Mouse (Mus musculus) left cerebral cortex, postnatal 14 days (tissue): ENCODE data around the gene G6pc3. TPM values are rescaled to one million over a fixed set of nuclear protein-coding genes. Genes with fewer than 3 reads are reported as not detected.
"Not testable (repeated sequence)": the region's sequence is repeated elsewhere in the genome, so short reads cannot be mapped to it uniquely, and the experiment has no call there.

Experiments used
- DNase-seq, 2 experiments: peaks; one replicate each; pipeline ENCODE4 v3.0.0; 2021 to 2022; ENCODE audit warnings: low spot score in 2 of 2, mixed read lengths in 1 of 2
- intact Hi-C: fragments of 180-260 bp; cut with DNase I; formaldehyde crosslinking; loops from one replicate; pipeline ENCODE4 v1.15.1; 2025
- long read RNA-seq, 2 experiments: library from polyadenylated mRNA; stranded (forward); transcript quantifications; one replicate each; pipeline ENCODE4 v2.0.0; 2021
- total RNA-seq, 2 experiments: library from RNA; stranded (reverse); gene quantifications; 2 replicates each; pipeline ENCODE4 v1.2.3; 2021

G6pc3 gene
- 10 to 100 TPM; 45.5 to 49.1 TPM for total RNA-seq
- long read RNA-seq, experiment 1, transcript G6pc3-201 (7 exons, 1,404 nt) = minor isoform, 7 of 23 reads
- long read RNA-seq, experiment 1, transcript G6pc3-202 (6 exons, 1,573 nt) = major isoform, 15 of 23 reads
- long read RNA-seq, experiment 1, partial matches to known transcripts = 1 of 23 reads
- long read RNA-seq, experiment 1, other reads (novel, unspliced or antisense) = 0 of 23 reads
- long read RNA-seq, experiment 2, transcript G6pc3-202 (6 exons, 1,573 nt) = major isoform, 14 of 18 reads
- long read RNA-seq, experiment 2, partial matches to known transcripts = 0 of 18 reads
- long read RNA-seq, experiment 2, other reads (novel, unspliced or antisense) = 0 of 18 reads

GRCm38 (mm10) chr11:102189461-102190436 lies at the start of gene G6pc3:
Gene G6pc3 (plus strand): TSS chr11:102189620.
- DNase-seq = peak; percentile 92
- intact Hi-C loops = loop anchor here (5.0 kb wide), 1 partner anchor 38 kb away; no protein-coding TSS in a partner anchor

- DNase-seq = peak; percentile 51 to 77
- intact Hi-C loops = no loop called here
Observed at GRCm38 (mm10) chr11:102140508-102140907, 48.9 kb upstream of the G6pc3 start.

DNA sequence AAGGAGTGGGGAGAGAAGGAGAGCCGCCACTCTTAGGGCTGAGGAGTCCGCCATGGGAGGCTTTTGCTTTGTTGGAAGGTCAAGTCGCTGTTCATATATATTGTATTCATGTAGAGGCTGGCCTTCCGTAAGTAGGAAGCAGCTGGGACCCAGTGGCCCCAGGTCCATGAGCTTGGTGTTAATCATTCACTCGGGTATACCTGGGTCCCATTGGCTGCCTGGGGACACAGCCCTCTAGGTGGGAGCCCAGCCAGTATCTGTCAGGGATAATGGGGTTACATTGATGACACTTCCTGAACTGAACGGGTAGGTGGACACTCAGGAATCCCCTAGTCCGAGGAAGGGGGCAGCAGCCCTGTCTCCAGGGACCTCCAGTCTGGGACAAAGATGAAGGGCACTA lies 47.1 kb upstream of the G6pc3 start:
- DNase-seq = no peak
- intact Hi-C loops = no loop called here

DNA sequence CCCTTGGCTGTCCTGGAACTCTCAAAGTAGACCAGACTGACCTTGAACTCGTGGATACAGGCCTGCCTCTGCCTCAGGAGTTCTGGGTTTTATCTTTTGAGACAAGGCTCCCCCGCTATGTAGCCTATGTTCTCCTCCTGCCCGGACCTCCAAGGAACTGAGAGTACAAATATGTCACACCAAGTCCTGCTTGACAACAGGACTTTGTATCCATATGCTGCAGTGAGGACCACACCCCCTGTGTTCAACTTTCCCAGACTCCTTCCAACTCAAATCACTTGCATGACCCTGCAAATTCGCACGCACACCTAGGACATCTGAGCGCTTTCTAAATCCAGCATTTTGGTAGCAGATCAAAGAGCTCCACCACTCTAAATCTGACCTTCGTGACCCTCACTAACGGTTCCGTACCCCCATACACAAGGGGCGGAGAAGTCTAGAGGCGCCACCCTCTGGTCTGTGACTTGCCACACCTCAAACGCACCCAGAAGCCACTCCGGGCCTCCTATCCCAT lies 44.4 kb upstream of the G6pc3 start:
- DNase-seq = no peak
- intact Hi-C loops = no loop called here

DNA sequence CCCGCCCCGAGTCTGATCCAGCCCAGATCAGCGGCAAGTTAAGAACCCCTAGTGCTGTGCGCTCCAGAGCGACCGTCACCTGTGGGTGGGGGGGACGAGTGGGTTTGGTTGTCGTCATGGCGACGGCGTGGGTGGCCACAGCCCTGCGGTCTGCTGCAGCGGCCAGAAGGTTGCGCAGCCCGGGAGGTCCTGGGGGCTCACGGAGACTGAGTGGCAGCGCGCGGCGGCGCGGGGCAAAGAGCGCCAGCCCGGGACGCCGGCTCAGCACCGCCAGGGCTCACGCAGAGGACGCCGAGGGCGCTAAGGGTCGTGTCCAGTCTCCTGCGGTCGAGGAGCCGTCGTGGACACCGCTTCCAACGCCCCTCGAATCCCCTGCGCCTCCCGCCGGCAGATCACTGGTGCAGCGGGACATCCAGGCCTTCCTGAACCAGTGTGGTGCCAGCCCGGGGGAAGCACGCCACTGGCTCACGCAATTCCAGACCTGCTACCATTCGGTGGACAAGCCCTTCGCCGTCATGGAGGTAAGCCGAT lies 43.9 kb upstream of the G6pc3 start, which contains the start of gene Nags:
Gene Nags (plus strand): TSS at position 43 of the 531 bp plus-strand sequence.
- intact Hi-C loops = no loop called here
- no peak for DNase-seq

GRCm38 (mm10) chr11:102146005-102146404 lies 43.4 kb upstream of the G6pc3 start:
- intact Hi-C loops = no loop called here

DNA sequence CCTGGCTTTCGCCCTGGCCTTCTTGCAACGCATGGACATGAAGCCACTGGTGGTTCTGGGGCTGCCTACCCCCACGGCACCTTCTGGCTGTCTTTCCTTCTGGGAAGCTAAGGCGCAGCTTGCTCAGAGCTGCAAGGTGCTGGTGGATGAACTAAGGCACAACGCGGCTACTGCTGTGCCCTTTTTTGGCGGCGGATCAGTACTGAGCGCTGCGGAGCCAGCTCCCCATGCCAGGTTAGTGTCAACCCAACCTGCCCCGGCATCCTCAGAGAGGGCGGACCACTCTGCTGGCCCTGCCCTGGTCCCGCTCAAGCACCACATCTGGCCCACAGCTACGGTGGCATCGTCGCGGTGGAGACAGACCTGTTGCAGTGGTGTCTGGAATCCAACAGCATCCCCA lies 42.9 kb upstream of the G6pc3 start:
- intact Hi-C loops = no loop called here
- DNase-seq = no peak

More at GRCm38 (mm10) chr11:102146005-102146404, 43.4 kb upstream of the G6pc3 start:
- DNase-seq = no peak

GRCm38 (mm10) chr11:102147213-102147989 lies 42.0 kb upstream of the G6pc3 start:
- DNase-seq = no peak
- intact Hi-C loops = no loop called here

DNA sequence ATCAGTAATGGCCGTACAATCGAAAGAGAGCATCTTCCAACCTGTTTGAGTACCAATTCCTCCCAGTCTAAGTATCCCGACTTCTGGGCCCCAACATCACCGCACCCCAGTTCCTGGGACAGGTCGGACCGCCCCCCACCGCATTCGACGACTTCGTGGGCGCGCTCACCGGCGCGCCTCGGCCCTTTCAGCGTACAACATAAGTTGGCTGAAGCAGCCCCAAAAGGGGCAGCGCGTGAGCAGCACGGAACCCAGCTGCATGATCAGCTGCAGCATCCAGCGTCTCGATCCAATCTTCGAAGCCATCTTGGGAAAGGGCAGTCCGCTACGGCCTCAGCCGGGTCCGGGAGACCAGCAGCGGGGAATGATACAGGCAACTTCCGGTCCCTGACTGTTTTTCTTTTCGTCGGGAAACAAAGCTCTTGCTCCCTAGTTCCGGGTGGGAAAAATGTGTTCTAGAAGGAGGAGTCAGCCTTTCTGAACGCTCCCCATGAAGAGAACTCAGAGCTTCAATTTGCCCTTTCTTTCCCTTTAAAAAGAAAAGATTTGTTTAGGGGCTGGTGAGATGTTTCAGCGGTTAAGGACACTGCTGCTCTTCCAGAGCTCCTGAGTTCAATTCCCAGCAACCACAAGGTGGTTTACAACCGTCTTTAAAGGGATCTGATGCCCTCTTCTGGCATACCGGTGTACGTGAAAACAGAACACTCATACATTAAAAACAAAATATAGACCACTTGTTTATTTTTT lies 33.2 kb upstream of the G6pc3 start, which contains the start of gene Tmem101:
Gene Tmem101 (minus strand): TSS at position 366 of the 747 bp plus-strand sequence.
- peak; percentile 89 to 95 for DNase-seq
- intact Hi-C loops = loop anchor here (5.0 kb wide), 2 partner anchors 66 to 111 kb away; partner anchors contain the start of gene Asb16

DNA sequence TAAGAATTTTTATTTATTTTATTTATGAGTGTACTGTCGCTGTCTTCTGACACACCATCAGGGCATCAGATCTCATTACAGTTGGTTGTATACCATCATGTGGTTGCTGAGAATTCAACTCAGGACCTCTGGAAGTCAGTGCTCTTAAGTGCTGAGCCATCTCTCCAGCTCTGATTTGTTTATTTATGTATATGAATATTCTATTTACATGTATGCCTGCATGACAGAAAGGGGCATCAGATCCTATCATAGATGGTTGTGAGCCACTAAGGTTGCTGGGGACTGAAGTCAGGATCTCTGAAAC lies 32.7 kb upstream of the G6pc3 start:
- no peak for DNase-seq
- intact Hi-C loops = loop anchor here (5.0 kb wide), 2 partner anchors 66 to 111 kb away; partner anchors contain the start of gene Asb16

DNA sequence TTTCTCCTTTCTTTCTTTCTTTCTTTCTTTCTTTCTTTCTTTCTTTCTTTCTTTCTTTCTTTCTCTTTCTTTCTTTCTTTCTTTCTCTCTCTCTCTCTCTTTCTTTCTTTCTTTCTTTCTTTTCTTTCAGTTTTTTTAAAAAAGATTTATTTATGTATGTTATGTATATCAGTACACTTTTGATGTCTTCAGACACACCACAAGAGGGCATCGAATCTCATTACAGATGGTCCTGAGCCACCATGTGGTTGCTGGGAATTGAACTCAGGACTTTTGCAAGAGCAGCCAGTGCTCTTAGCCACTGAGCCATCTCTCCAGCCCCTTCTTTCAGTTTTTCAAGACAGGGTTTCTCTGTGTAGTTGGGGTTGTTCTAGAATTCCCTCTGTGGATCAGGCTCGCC lies 31.4 kb upstream of the G6pc3 start:
- intact Hi-C loops = loop anchor here (5.0 kb wide), 2 partner anchors 64 to 109 kb away; partner anchors contain the start of gene Asb16
- not testable (repeated sequence) for DNase-seq

GRCm38 (mm10) chr11:102159781-102160180 lies 29.6 kb upstream of the G6pc3 start:
- no peak for DNase-seq
- intact Hi-C loops = loop anchor here (5.0 kb wide), 2 partner anchors 63 to 108 kb away; partner anchors contain the start of gene Asb16

- peak in 1 of 2 experiments; percentile 42 for DNase-seq
- intact Hi-C loops = no loop called here
Observed at GRCm38 (mm10) chr11:102165971-102166722, 23.3 kb upstream of the G6pc3 start.

DNA sequence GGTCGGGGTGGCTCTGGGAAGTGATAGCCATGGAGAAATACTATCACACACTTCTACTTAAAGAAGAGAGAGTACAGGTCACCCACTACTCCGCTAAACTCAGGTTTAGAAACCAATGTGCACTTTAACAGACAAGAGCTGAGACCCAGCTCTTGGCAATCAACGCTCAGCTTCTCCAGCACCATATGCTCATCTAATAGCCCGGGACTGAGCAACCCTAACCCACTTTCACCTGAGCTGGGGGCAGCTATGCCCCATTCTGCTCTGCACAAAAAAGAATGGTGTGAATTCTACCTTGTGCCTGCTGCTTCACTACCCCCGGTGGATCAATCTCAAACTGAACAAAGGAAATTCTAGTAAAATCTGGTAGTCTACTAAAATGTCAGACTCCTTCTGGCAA lies 21.9 kb upstream of the G6pc3 start:
- intact Hi-C loops = no loop called here
- DNase-seq = no peak

DNA sequence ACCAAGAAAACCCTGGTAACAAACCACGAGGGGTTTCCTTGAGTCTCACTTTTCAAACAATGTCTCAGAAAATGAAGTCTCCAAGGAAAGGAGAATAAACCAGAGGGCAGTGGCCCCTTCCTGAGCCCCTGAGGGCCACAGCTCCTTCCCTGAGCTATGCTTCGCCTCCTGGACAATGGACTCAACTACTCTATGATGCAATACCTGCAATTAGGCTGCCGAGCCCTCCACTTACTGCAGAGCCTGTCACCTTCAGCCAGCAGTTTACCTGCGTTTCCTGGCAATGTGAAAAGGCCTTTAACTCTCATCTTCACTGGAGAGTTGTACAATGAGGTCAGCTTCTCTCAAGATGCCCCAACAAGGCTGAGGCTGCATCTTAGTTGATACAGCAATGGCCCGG lies 20.7 kb upstream of the G6pc3 start:
- no peak for DNase-seq
- intact Hi-C loops = no loop called here

DNA sequence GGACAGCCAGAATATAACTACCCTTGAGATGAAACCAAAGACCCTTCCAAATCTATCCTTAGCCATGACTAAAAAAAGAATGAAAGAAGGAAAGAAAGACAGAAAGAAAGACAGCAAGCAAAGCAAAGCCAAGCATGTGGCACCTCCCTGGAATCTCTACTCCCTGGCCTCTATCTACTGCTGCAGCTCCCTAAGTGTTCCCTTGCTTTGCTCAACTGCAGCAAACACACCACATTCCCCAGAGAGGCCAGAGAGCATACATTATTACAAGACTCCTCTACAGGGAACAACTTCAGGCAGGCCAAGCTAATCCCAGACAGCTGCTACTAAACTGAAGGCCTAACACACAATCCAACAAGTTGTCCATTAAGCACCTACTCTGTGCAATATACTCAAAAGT lies 9.6 kb upstream of the G6pc3 start:
- intact Hi-C loops = no loop called here
- DNase-seq = no peak

DNA sequence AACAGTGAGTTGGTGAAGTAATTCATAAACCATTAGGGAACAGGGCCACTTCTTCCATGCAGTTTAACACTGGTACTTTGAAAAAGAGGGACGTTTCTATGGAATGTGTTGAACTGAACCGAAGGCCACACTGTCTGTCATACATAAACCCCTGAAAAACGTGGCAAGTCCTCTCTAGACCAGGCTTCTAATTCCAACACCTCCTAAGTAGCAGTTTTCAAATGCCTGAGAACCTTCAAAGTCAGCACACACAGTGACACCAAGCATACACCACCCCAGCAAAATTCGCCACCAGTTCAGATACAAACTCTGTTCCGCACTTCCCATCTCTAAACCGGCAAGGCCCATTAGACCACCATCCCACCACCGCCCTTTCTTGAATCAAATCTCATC lies 5.2 kb upstream of the G6pc3 start:
- no peak for DNase-seq
- intact Hi-C loops = no loop called here
